Mouse (Mus musculus) heart, adult 2 months (tissue): ENCODE measurements around the gene Rps29. TPM values are rescaled to one million over a fixed set of nuclear protein-coding genes. Genes with fewer than 3 reads are reported as not detected.
"Not testable (repeated sequence)": the region's sequence is repeated elsewhere in the genome, so short reads cannot be mapped to it uniquely, and the experiment has no call there.

Source experiments
- DNase-seq, 2 experiments: peaks; one replicate each; pipeline ENCODE4 v3.0.0; 2021
- H3K27ac ChIP-seq: fragments of 200-600 bp; 2 replicates; pipeline ENCODE4 v1.8.1; 2022
- H3K27me3 ChIP-seq: fragments of 200-500 bp; 2 replicates; pipeline ENCODE4 v1.6.1; 2012; ENCODE audit warnings: mild to moderate bottlenecking, low read length, inconsistent platforms, mixed read lengths; ENCODE audit not compliant: control insufficient read depth, insufficient read depth
- H3K36me3 ChIP-seq: fragments of 200-500 bp; 2 replicates; pipeline ENCODE4 v1.6.1; 2012; ENCODE audit warnings: low read length, inconsistent platforms; ENCODE audit not compliant: control insufficient read depth, insufficient read depth
- H3K4me1 ChIP-seq: fragments of 200-500 bp; 2 replicates; pipeline ENCODE4 v1.6.1; 2011; ENCODE audit warnings: low read length; ENCODE audit not compliant: control insufficient read depth, insufficient read depth
- H3K4me3 ChIP-seq: fragments of 200-600 bp; 2 replicates; pipeline ENCODE4 v1.8.1; 2022
- H3K79me2 ChIP-seq: fragments of 200-500 bp; replicated peaks from 2 replicates; pipeline ENCODE4 v1.6.1; 2012; ENCODE audit warnings: mild to moderate bottlenecking, inconsistent platforms, low read length, moderate library complexity, mixed read lengths; ENCODE audit not compliant: control insufficient read depth, insufficient read depth
- H3K9ac ChIP-seq: fragments of 200-500 bp; 2 replicates; pipeline ENCODE4 v1.6.1; 2012; ENCODE audit warnings: low read depth, mild to moderate bottlenecking, control low read depth, inconsistent platforms, low read length, mixed read lengths
- CTCF ChIP-seq: fragments of 200-600 bp; IDR thresholded peaks from 2 replicates; pipeline ENCODE4 v1.8.1; 2022; ENCODE audit warnings: antibody characterized with exemption, mild to moderate bottlenecking, moderate library complexity
- EP300 ChIP-seq: fragments of 200-500 bp; IDR thresholded peaks from 2 replicates; pipeline ENCODE4 v1.6.1; 2011; ENCODE audit warnings: low read depth, low read length, control low read depth; ENCODE audit not compliant: insufficient read depth
- POLR2A ChIP-seq: fragments of 200-500 bp; IDR thresholded peaks from 2 replicates; pipeline ENCODE4 v1.6.1; 2011; ENCODE audit warnings: mild to moderate bottlenecking, low read depth, low read length, control low read depth; ENCODE audit not compliant: insufficient read depth
- WGBS: fragments of 180-500 bp; shearing (Covaris S2); methylation state at CpG from one replicate; pipeline ENCODE4 v1.1.7; 2018; 5-methylcytosine and 5-hydroxymethylcytosine counted together
- intact Hi-C: fragments of 180-260 bp; cut with DNase I; formaldehyde crosslinking; loops from one replicate; pipeline ENCODE4 v1.15.1; 2025
- long read RNA-seq: library from polyadenylated mRNA; stranded (forward); transcript quantifications from one replicate; pipeline ENCODE4 v2.0.0, GENCODE M21; 2021
- polyA plus RNA-seq: library from polyadenylated mRNA; depleted of rRNA; stranded (reverse); fragments of >200 nt; gene quantifications from 2 replicates; pipeline ENCODE4 v1.2.3, GENCODE M21; 2012; rRNA removed
- total RNA-seq, 2 experiments: library from RNA; stranded (reverse); gene quantifications; 2 replicates each; pipeline ENCODE4 v1.2.3; 2021

Rps29 gene
- 1,000 to 10,000 TPM; 1,353 to 1,535 TPM for total RNA-seq
- polyA plus RNA-seq = 945 and 1,207 TPM in 2 replicates
- long read RNA-seq, transcript Rps29-201 (3 exons, 390 nt) = major isoform, 432 of 433 reads
- long read RNA-seq, partial matches to known transcripts = 0 of 433 reads
- long read RNA-seq, other reads (novel, unspliced or antisense) = 1 of 433 reads

- not testable (repeated sequence) for H3K4me1 ChIP-seq, H3K27me3 ChIP-seq, H3K79me2 ChIP-seq
- intact Hi-C loops = loop anchor here (2.0 kb wide), 1 partner anchor 26 kb away; the partner anchor contains the start of genes Mgat2 and Rpl36al
- under 1% methylated on average over 57 of the region's 68 CpGs for WGBS
- Histone ChIP-seq H3K9ac (peak within 1 kb of the TSS; percentile 73), H3K4me3 (peak within 1 kb of the TSS; percentile 79), H3K36me3 (peaks cover 16% of the 10 kb centered on the region), H3K27ac (peak within 1 kb of the TSS; percentile 96)
- TF ChIP-seq EP300 (0 out of 2 replicates have a peak, but pooled peaks have one; percentile 2), POLR2A (peak; percentile 96)
- peak; percentile 97 to 99 for DNase-seq
Observed at GRCm38 (mm10) chr12:69158765-69159577, at the start of gene Rps29. TSS of gene Rps29 (minus strand) at chr12:69159186.

GRCm38 (mm10) chr12:69208520-69208919, 49.5 kb upstream of the Rps29 start:
- Histone ChIP-seq H3K79me2 (no peaks in the 10 kb centered on the region), H3K27me3 (no peaks in the 10 kb centered on the region), H3K36me3 (no peaks in the 10 kb centered on the region), H3K4me3 (no peak overlapping the region), H3K27ac (no peak overlapping the region), H3K9ac (no peak overlapping the region), H3K4me1 (no peaks in the 10 kb centered on the region)
- no peak for DNase-seq
- intact Hi-C loops = no loop called here
- WGBS = 96% methylated on average over 2 of the region's 2 CpGs
- TF ChIP-seq CTCF (peak; percentile 40), POLR2A (no peak), EP300 (no peak)

DNA sequence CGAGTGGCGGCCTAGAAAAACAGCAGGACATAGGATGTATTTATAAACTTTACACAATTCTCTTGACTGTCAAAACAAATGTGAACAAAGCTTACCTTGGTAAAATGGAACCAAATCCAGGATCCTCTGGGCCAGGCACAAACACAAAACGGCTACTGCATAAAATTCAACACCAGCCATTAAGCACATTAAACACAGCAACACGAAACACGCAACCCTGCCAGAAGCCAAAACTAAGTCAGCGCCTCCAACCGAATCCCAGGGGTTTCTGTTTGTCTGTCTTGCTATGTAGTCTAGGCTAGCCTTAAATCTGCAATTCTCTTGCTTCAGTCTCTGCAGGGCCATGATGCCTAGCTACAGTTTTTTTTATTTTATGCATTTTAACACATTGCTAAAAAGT, 48.9 kb upstream of the Rps29 start:
- Histone ChIP-seq H3K27ac (no peak overlapping the region), H3K79me2 (no peaks in the 10 kb centered on the region), H3K27me3 (no peaks in the 10 kb centered on the region), H3K4me1 (no peaks in the 10 kb centered on the region), H3K9ac (no peak overlapping the region), H3K36me3 (no peaks in the 10 kb centered on the region), H3K4me3 (no peak overlapping the region)
- intact Hi-C loops = no loop called here
- no peak for TF ChIP-seq POLR2A
- TF ChIP-seq CTCF = no peak
- no peak for TF ChIP-seq EP300
- WGBS = 95% methylated on average over 7 of the region's 7 CpGs
- DNase-seq = no peak

- TF ChIP-seq CTCF (no peak), EP300 (no peak), POLR2A (no peak)
- Histone ChIP-seq H3K9ac (no peak overlapping the region), H3K4me1 (no peaks in the 10 kb centered on the region), H3K27ac (no peak overlapping the region), H3K36me3 (no peaks in the 10 kb centered on the region), H3K4me3 (no peak overlapping the region), H3K79me2 (no peaks in the 10 kb centered on the region), H3K27me3 (no peaks in the 10 kb centered on the region)
- intact Hi-C loops = no loop called here
- 93% methylated on average over 8 of the region's 8 CpGs for WGBS
- no peak for DNase-seq
Observed at GRCm38 (mm10) chr12:69207396-69207795, 48.4 kb upstream of the Rps29 start.

DNA sequence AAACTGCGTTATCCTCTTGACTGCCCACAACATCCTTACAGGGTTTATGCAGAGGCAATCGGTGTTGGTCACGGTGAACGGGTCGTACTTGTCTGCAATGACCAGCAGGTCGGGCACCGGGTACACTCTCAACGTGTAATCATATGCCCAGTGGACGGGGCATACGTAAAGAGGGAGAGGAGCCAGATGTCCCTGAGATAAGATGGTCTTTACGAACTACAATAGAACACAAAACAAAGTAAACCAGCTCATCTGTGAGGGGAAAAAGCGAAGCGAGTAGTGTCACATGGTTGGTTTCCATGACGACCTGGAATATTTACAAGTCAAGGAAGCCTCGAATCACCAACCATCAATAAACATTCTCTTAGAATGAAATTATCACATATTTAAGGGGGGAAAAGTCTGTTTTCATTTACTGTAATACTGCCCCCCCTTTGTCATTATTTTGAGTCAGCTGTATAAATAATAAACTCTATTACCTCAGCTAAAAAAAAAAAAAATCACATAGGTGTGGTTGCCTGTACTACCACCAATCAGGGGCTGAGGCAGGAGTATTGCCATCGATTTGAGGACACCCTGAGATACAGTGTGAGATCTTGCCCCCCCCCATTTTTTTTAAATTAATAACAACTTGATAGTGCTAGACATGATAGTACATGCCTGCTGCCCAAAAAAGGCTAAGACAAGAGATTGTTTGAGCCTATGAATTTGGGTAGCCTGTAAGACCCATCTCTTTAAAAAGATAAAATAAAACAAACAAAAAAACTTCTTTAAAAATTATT, 45.3 kb upstream of the Rps29 start, which contains the start of gene Gm49384:
Gm49384 (minus strand) TSS at position 216 of the 782 bp plus-strand sequence.
- no peaks in the 10 kb centered on the region for H3K79me2 ChIP-seq
- WGBS = 78% methylated on average over 16 of the region's 16 CpGs
- no peaks in the 10 kb centered on the region for H3K4me1 ChIP-seq
- DNase-seq = no peak
- no peak within 1 kb of the TSS for H3K27ac ChIP-seq
- intact Hi-C loops = no loop called here
- H3K27me3 ChIP-seq = no peaks in the 10 kb centered on the region
- H3K9ac ChIP-seq = no peak within 1 kb of the TSS
- no peak within 1 kb of the TSS for H3K4me3 ChIP-seq
- no peak for TF ChIP-seq CTCF
- H3K36me3 ChIP-seq = 0 out of 2 replicates have a peak, but pooled peaks cover 3% of the 10 kb centered on the region
